Mouse (Mus musculus): Measurements from ENCODE around the gene Spdye4a.

Spdye4a gene

GRCm38 (mm10) chr5:143226790-143227189 lies at the start of gene Spdye4a:
Spdye4a (minus strand) TSS chr5:143226890.
- no peak for DNase-seq (ENCODE audit: low read depth)

GRCm38 (mm10) chr5:143275761-143276160 lies 49.1 kb upstream of the Spdye4a start:
- DNase-seq (ENCODE audit: low read depth), result no peak

GRCm38 (mm10) chr5:143272540-143273330 lies 46.0 kb upstream of the Spdye4a start:
- no peak for DNase-seq (ENCODE audit: low read depth)

- no peak for DNase-seq (ENCODE audit: low read depth)
Observed at GRCm38 (mm10) chr5:143272108-143272507, 45.4 kb upstream of the Spdye4a start.

GRCm38 (mm10) chr5:143271642-143272041 lies 45.0 kb upstream of the Spdye4a start:
- no peak for DNase-seq (ENCODE audit: low read depth)

GRCm38 (mm10) chr5:143270151-143270519 lies 43.4 kb upstream of the Spdye4a start:
- DNase-seq (ENCODE audit: low read depth), result no peak

- DNase-seq (ENCODE audit: low read depth), result peak; percentile 44
Observed at GRCm38 (mm10) chr5:143269363-143270150, 42.9 kb upstream of the Spdye4a start, which contains the start of gene Zfp316. Zfp316 (minus strand) TSS chr5:143270022.

GRCm38 (mm10) chr5:143268985-143269362 lies 42.3 kb upstream of the Spdye4a start:
- no peak for DNase-seq (ENCODE audit: low read depth)

- DNase-seq (ENCODE audit: low read depth), result no peak
Observed at GRCm38 (mm10) chr5:143266794-143267193, 40.1 kb upstream of the Spdye4a start.

- no peak for DNase-seq (ENCODE audit: low read depth)
Observed at GRCm38 (mm10) chr5:143265409-143265808, 38.7 kb upstream of the Spdye4a start.

GRCm38 (mm10) chr5:143264689-143265088 lies 38.0 kb upstream of the Spdye4a start:
- DNase-seq (ENCODE audit: low read depth), result no peak

GRCm38 (mm10) chr5:143261636-143262035 lies 34.9 kb upstream of the Spdye4a start:
- no peak for DNase-seq (ENCODE audit: low read depth)

GRCm38 (mm10) chr5:143255802-143256201 lies 29.1 kb upstream of the Spdye4a start:
- no peak for DNase-seq (ENCODE audit: low read depth)

- no peak for DNase-seq (ENCODE audit: low read depth)
Observed at GRCm38 (mm10) chr5:143255131-143255519, 28.4 kb upstream of the Spdye4a start.

GRCm38 (mm10) chr5:143254487-143255130 lies 27.9 kb upstream of the Spdye4a start:
- DNase-seq (ENCODE audit: low read depth), result no peak

- no peak for DNase-seq (ENCODE audit: low read depth)
Observed at GRCm38 (mm10) chr5:143253881-143254486, 27.3 kb upstream of the Spdye4a start.

GRCm38 (mm10) chr5:143253186-143253880 lies 26.6 kb upstream of the Spdye4a start:
- no peak for DNase-seq (ENCODE audit: low read depth)

- no peak for DNase-seq (ENCODE audit: low read depth)
Observed at GRCm38 (mm10) chr5:143252791-143253185, 26.1 kb upstream of the Spdye4a start.

GRCm38 (mm10) chr5:143252039-143252438 lies 25.3 kb upstream of the Spdye4a start:
- no peak for DNase-seq (ENCODE audit: low read depth)

GRCm38 (mm10) chr5:143244926-143245325 lies 18.2 kb upstream of the Spdye4a start:
- no peak for DNase-seq (ENCODE audit: low read depth)

- DNase-seq (ENCODE audit: low read depth), result no peak
Observed at GRCm38 (mm10) chr5:143236036-143236435, 9.3 kb upstream of the Spdye4a start.

Data from naive thymus-derived CD4-positive, alpha-beta T cell, adult 2 months (primary cell).